Mouse (Mus musculus) left cerebral cortex, adult 6 months (tissue): ENCODE measurements around the gene Nr0b2. TPM values are rescaled to one million over a fixed set of nuclear protein-coding genes. Genes with fewer than 3 reads are reported as not detected.

Source experiments
- long read RNA-seq, 2 experiments: library from polyadenylated mRNA; unstranded; transcript quantifications; one replicate each; pipeline ENCODE4 v2.0.0; 2019 to 2020
- polyA plus RNA-seq: library from polyadenylated mRNA; unstranded; fragments of <200 nt; fragmentation: Nextera tagmentation; gene quantifications from 2 replicates; pipeline ENCODE4 v1.2.3, GENCODE M21; 2021

The Nr0b2 gene
- not detected in 2 replicates for polyA plus RNA-seq
- long read RNA-seq, experiment 1 = 0 reads
- long read RNA-seq, experiment 2 = 0 reads

DNA sequence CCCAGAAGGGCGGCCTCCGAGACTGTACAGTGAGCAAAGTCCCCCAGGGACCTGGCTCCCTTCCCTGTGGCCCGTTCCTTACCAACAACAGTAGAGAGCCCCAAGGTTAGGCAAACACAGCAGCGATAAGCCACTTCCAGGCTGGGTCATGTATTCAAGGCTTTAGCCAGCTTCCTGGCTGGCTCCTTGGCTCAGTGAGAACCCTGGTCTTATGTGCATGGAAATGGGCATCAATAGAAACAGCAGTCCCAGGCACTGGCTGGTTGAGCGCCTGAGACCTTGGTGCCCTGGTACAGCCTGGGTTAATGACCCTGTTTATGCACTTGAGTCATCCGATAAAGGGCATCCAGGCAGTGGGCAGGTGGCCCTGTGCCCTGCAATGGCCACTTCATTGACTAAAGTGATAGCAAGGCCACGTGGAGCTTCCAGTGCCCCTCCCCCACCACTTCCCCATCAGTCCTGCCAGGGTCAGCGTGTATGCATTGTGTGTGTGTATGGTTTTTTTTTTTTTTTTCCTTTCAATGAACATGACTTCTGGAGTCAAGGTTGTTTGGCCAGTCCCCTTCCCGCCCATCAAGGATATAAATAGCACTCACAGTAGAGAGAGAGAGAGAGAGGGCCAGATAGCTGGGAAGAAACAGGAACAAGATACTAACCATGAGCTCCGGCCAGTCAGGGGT, at the start of gene Nr0b2:
Gene Nr0b2 (plus strand): TSS at position 609 of the 680 bp plus-strand sequence.

DNA sequence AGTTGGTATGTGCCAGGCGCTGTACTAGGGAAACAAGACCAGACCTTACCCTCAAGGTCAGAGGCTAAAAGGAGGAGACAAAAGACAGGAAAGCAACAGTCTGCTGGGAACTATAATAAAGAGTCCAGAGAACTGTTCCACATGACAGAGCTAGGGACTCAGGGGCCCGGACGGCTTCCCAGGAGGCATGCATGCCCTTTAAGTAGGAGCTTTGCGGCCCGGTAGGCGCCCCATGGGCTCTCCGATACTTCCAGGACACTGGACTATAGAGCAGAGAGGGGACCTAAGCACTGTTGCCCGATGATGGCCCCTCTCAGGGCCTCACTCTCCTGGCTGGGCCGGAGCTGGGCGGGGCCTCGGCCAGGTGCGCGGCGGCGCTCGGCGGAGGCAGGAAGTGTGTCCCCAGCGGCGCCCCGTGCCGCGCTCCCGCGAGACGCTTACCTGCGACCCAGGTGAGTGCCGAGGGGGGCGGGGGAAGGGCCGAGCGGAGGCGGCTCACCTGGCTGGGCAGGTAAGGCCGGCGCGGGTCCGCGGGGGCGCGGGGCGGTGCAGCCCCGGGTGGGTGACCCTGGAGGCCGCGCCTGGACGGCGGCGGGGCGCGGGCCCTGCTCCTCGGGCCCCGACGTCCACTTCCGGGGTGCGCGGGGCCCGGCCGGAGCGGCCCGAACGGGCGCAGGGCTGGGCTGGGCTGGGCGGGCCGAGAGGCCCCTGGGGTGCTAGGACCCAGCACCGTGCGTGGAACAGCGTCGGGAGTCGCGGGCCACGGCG, 34.4 kb upstream of the Nr0b2 start, which contains the start of gene Kdf1:
Gene Kdf1 (plus strand): TSS at position 363 of the 768 bp plus-strand sequence.

GRCm38 (mm10) chr4:133545272-133546231, 7.6 kb upstream of the Nr0b2 start, which contains the start of gene Nudc:
Gene Nudc (minus strand): TSS chr4:133545996.

GRCm38 (mm10) chr4:133574070-133574842, 21.1 kb downstream of the Nr0b2 start, which contains the start of gene Gpatch3:
Gene Gpatch3 (plus strand): TSS chr4:133574745.

DNA sequence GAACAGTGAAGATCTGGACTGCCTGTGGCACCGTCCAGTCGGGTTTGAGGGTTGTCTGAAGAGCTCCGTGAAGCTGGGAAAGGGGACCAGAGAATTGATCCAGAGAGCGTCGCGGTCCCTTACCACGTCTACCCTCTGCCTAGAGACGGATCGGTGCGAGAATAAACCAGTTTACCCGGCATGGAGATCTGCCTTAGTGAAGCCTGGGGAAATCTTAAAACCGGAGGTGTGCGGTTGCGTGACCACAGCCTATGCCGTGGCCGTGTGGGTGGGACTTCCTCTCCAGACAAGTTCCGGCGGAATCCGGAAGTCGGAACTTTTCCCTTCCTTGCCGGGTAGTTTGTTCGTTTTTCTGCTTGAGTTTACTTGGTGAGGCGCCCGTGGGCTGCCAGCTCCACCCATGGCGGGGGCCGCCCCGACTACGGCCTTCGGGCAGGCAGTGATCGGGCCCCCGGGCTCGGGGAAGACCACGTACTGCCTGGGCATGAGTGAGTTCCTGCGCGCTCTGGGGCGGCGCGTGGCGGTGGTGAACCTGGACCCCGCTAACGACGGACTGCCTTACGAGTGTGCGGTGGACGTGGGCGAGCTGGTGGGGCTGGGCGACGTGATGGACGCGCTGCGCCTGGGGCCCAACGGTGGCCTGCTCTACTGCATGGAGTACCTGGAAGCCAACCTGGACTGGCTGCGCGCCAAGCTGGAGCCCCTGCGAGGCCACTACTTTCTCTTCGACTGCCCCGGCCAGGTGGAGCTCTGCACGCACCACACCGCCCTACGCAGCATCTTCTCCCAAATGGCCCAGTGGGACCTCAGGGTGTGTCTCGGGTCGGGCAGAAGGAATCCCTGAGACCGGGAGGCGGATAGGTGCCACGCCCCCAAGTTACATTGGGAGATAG, 31.1 kb downstream of the Nr0b2 start, which contains the start of gene Gpn2:
Gene Gpn2 (plus strand): TSS at position 304 of the 893 bp plus-strand sequence.

DNA sequence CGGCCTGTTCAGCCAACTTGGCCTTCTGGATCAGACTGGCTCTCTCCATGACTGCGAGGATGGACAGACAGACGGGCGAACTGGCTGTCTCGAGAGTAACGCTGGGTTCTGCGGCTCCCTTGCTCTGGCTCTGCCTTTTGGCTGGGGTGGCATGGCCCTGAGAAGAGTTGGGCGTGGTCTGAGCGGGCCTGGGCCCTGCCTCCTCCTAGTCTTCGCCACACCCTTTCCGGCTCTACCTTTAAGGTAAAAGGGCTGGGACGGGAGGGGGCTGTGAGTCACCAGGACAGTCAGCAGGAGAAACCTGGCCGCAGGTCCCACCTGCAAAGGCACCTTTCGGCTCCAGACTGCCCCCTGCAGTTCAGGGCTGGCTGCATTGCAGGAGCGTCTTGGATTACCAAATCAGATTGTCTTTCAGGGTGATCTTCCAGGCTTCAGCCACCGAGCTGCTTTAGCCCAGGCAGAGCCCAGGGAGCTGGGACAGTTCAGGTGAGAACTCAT, 48.6 kb downstream of the Nr0b2 start, which contains the start of gene Sfn:
Gene Sfn (minus strand): TSS at position 448 of the 498 bp plus-strand sequence.

Other genes starting within 250 kb of the Nr0b2 start
- 5.2 and 15.5 TPM in 2 replicates for gene Wdtc1, start 199.9 kb upstream of the Nr0b2 start, polyA plus RNA-seq
- gene Slc9a1, start 183.7 kb upstream of the Nr0b2 start, polyA plus RNA-seq = 6.8 and 10.9 TPM in 2 replicates
- gene Tent5b, start 73.2 kb upstream of the Nr0b2 start, polyA plus RNA-seq = 0.08 and 0.11 TPM in 2 replicates
- 29.0 and 38.4 TPM in 2 replicates for gene Trnp1, start 54.8 kb upstream of the Nr0b2 start, polyA plus RNA-seq
- gene Kdf1, start 34.4 kb upstream of the Nr0b2 start, polyA plus RNA-seq = 0.19 and 0.23 TPM in 2 replicates
- 226 and 295 TPM in 2 replicates for gene Nudc, start 7.4 kb upstream of the Nr0b2 start, polyA plus RNA-seq
- gene Gpatch3, start 21.4 kb downstream of the Nr0b2 start, polyA plus RNA-seq = 3.4 and 3.7 TPM in 2 replicates
- 13.8 and 15.4 TPM in 2 replicates for gene Gpn2, start 31.0 kb downstream of the Nr0b2 start, polyA plus RNA-seq
- gene Sfn, start 48.8 kb downstream of the Nr0b2 start, polyA plus RNA-seq = 0.25 and 0.60 TPM in 2 replicates
- 2.5 and 3.5 TPM in 2 replicates for gene Zdhhc18, start 96.8 kb downstream of the Nr0b2 start, polyA plus RNA-seq
- 5.5 and 5.6 TPM in 2 replicates for gene Pigv, start 119.3 kb downstream of the Nr0b2 start, polyA plus RNA-seq
- 9.4 and 10.7 TPM in 2 replicates for gene Arid1a, start 203.4 kb downstream of the Nr0b2 start, polyA plus RNA-seq